Mouse (Mus musculus) kidney, adult 2 months (tissue): ENCODE results near the gene Lgals4.

ENCODE experiments used
- CTCF ChIP-seq: fragments of 200-500 bp; conservative IDR thresholded peaks from 2 replicates; pipeline ENCODE4 v1.5.1; 2011; ENCODE audit warnings: low read depth, mild to moderate bottlenecking, control low read depth, low read length, moderate library complexity, mixed read lengths; ENCODE audit not compliant: insufficient read depth, insufficient read length
- POLR2A ChIP-seq: fragments of 200-500 bp; IDR thresholded peaks from one replicate; pipeline ENCODE4 v1.6.1; 2011; ENCODE audit warnings: low read depth, low read length, control low read depth

- TF ChIP-seq CTCF (no peak), POLR2A (no peak)
These were observed 13.0 kb upstream of the Lgals4 start for GRCm38 (mm10) chr7:28820358-28821260.
